Mouse (Mus musculus): ENCODE data around the gene Adamts13.

Gene Adamts13

DNA sequence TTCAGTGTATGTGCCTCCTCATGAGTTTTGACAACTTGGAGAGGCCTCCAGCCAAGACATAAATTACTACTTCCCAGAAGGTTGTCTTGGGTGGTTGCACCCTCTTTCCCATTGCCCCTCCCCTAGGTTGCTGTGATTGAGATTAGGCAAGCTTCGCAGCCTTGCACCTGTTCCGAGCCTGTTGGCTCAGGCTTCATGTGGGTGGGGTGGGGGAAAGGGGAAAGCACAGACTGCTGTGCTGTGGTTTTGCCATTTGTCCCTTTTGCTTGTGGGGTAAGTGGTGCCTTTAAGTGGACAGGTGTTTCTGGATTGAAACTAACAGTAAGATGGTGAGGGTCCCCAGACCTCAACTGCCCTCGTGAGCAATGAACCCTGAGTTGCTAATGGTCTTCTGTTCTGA lies 62.8 kb downstream of the Adamts13 start:
- DNase-seq (ENCODE audit: low spot score in 2 of 2) = no peak

DNA sequence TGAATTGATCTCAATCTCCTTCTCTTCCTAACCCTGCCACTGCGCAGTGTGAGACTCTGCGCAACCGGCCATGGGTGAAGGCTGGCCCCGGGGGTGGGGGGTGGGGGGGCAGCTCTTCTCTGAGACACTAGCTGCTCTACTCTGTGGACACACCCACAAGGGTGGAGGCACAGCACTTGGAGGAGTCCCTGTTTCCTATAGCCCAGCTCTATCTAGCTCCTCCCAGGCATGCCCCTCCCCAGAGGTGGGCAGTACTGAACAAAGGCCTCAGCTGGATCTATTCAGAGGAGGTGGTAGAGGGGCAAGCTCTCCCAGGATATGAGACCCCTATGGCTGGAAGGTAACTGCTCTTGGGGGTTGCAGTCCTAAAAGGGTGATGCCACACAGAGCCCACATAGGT lies 63.8 kb downstream of the Adamts13 start:
- DNase-seq (ENCODE audit: low spot score in 2 of 2) = no peak

DNA sequence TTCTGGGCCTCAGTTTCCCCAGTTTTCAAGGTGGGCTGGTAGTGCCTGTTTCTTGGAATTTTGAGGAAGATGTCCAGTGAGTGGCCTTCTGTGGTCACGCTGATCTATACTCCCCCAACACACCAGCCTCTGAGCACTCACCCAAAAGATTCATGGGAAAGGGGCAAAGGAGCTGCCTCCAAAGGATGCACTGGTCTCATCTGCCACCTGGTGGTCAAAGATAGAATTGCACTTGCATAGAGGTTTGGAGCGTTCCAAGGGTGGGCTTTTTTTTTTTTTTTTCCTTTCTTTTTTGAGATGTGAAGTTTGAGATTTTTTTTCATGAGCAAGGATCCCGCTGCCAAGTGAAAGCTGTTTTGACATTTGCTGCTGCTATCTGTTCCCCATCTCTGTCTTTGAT lies 65.4 kb downstream of the Adamts13 start:
- peak; percentile 73 to 85 for DNase-seq (ENCODE audit: low spot score in 2 of 2)

DNA sequence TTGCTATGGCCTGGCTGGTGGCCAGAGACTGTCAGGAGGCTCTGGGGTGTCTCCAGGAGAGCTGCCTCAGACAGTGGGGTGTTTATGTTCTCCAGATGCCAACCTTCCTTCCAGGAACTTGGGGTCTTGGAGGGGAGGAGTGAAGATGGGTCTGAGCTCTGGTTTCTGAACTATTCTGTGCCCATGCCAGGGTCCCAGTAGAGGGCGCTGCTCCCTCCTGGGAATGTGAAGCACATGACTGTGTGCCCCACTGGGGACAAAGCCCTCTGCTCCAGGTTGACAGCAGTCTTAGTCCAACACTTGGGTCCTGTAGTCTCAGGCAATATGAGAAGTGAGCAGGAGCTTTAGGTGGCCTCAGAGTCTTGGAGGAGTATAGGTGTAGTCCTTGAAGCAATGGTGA lies 66.1 kb downstream of the Adamts13 start:
- DNase-seq (ENCODE audit: low spot score in 2 of 2) = peak in 1 of 2 experiments; percentile 33

DNA sequence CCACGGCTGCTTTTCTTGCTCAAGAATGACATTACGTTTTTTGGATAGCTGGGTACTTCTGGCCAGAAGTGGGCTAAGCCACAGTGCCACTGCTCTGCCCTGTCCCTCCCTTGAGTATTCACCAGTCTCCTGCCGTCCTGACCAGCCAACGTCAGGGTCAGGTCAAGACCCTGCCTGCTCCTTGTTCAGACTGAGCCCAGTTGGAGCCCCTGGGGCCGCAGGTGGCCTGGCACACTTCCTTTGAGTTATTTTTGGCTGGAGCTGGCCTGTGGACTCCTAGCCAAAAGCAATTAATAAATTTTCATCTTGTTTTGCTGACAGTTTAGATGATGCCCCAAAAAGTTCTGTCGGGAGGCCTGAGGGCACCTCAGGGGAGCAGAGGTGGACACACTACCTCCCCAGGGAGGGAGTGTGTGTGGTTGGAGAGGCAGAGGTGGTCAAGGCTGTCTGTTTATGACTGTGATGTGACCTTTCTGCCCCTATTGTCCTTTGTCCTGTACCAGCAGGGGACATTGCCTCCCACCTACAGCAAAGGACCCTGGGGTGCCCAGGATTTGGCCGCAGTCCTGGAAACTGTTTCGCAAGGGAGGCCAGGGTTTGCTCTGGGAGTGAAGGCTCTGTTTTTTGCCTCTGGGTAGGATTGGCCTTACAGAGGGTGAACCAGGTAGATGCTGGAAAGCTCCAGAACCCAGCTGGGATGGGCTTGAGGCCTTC lies 69.1 kb downstream of the Adamts13 start:
- no peak for DNase-seq (ENCODE audit: low spot score in 2 of 2)

DNA sequence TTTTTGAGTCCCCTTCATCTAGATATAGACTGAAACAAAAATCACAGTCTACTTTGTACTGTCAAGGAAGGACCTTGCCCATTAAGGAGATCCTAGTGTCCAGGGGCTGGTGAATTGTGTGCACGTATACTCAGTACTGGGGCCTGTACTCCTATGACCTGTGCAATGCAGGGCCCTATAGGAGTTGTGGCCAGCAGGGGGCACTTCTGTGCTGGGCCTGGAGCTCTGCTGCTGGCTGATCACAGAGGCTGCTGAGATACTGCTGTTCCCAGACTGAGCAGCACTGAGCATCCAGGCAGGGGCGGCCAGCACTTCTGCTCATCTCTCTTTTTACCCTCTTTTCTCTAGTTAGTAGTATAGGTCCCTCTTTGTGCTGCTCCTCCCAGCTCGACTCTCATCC lies 70.2 kb downstream of the Adamts13 start:
- peak; percentile 91 to 93 for DNase-seq (ENCODE audit: low spot score in 2 of 2)

DNA sequence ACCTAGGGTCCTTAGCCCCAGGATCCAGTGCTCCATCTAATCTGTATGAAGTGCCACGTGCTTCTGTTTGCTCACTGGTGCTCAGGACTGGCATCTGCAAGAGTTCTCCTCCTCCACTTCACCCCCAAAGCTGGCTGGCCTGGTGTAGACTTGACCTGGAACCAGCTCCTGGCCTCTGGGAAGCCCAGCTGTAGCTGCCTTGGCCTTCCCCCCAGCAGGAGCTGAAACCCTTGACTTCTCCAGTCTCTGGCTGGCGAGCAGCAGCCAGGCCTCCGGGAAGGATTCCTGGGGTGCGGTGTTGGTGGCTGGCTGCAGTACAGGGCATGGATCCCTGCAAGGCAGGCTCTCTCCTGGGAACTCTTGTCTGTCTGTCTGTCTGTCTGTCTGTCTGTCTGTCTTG lies 71.0 kb downstream of the Adamts13 start:
- DNase-seq (ENCODE audit: low spot score in 2 of 2) = no peak

DNA sequence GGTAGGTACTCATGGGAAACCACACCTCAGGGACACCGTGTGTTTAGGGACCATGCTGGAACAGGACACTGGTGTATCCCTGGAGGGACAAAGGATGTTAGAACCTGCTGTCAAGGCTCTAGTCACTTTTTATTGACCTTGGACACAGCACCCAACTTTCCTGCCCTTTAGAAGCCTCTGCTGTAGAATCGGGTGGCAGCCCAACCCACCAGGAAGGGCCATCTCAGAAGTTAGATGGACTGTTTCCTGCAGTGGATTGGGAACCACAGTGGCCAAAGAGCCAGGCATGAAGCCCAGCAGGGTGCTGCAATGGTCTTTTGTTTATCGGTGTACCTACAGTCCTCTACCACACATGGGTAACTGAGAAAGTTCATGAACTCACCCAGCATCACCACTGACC lies 71.4 kb downstream of the Adamts13 start:
- DNase-seq (ENCODE audit: low spot score in 2 of 2) = no peak

DNA sequence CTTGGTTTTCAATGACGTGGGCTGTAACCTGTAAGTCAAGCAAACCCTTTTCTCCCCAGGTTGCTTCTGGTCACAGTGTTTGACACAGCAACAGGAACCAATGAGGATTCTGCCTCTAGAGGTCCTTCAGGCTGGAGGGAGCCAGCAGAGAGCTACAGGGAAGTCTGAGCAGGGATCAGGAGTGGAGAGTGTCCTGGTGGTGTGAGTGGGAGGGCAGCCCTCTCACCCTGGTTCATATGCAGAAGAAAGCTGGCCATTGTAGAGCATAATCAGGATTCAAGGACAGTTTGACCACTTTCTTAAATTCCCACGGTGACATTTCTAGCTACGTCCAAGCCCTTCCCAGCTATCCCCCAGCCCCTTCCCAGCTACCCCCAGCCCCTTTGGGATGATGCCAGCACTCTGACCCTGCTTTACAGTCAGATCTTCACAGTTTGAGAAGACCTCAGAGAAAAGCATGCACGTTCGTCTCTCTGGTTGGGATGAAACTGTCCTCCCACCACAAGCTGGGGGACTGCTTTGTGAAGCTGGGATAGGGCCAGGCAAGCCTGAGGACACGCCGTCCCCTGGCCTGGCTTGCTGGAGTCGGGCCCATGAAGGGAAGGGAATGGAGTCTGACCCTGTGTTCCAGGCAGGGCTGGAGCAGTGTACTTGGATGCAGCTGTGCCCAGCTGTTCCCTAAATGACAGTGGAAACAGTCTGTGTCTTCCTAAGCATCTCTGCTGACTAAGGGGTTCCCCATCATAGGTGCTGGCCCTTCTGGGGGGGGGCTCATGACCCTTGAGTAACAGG lies 73.0 kb downstream of the Adamts13 start:
- DNase-seq (ENCODE audit: low spot score in 2 of 2) = no peak

DNA sequence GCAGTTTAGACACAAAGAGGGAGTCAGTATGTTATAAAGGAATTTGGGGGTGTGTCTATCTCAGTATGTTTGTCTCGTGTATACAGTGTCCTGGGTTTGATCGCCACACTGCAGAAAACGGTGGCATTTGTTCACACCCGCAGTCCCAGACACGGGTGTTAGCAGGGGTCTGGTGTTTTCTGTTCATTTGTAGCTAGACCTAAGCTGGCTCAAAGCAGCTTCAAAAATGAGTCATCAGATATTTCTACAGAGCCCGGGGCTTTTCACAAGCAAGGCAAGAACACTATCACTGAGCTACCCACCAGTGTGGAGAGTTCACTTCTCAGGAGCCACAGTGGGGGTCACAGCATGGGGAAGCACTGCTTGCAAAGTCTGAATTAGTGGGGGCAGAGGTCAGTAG lies 76.2 kb downstream of the Adamts13 start:
- no peak for DNase-seq (ENCODE audit: low spot score in 2 of 2)

DNA sequence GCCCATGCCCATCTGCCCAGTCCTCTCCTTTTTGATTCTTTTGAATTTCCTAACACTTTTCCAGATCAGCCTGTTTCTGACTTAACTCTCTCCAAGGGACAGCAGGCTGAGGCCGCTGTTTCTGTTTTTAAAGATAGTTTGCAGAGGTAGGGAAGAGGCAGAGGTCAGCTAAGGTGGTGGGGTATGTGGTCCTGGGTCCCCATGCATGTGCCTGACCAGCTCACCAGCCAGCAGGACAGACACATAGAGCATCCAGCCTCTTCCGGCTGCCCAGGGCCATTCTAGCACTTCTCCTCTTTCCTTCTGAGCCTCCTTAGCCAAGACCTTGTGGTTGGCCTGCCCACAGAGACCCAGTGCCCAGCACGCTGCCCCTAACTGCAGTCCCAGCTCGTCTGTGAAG lies 85.0 kb downstream of the Adamts13 start:
- DNase-seq (ENCODE audit: low spot score in 2 of 2) = no peak

DNA sequence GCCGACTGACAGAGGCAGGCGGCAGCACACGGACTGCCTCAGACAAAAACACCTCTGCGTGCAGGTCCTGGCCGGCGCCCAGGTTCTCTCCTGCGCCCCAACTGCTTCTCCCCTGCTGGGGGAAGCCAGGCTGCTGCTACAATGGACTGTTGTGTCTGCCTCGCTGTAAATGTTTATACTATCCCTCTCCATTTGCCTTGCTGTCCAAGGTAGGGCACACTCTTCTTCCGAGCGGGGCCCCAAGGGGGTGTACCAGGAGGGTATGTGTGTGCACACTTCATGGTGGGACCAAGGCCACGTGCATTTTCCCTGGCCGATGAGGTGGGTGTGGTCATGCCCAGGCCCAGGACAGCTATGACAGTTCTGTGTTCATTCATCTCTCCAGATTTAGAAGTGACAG lies 85.5 kb downstream of the Adamts13 start:
- no peak for DNase-seq (ENCODE audit: low spot score in 2 of 2)

DNA sequence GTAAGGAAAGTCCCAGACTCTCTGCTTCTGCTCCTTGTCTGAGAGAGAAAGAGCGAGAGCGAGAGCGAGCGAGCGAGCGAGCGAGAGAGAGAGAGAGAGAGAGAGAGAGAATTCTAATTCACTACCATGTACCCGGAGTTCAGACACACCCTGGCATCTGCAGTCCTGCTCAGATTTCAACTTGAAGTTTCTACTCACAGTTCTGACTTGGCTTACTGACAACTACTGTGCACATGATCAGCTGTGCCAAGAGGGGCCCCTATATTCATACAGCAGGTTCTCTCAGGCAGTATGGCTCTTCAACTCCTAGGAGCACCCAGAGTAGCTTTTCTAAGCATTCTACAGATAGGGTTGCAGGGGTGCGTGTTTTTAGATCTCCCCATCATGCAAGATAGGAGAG lies 86.0 kb downstream of the Adamts13 start:
- DNase-seq (ENCODE audit: low spot score in 2 of 2) = no peak
